Mouse (Mus musculus) kidney, adult 2 months (tissue): ENCODE measurements at regions not wholly inside any gene's neighbourhood (a gene's known extent, or its start where the extent isn't known, plus 50 kb on each side); places are given as distances from the start of the nearest gene placed in this dataset.

Experiments
- DNase-seq: peaks from one replicate; pipeline ENCODE4 v3.0.0; 2021
- H3K27ac ChIP-seq: fragments of 200-500 bp; 2 replicates; pipeline ENCODE4 v1.5.1; 2012; ENCODE audit warnings: low read depth, low read length, control low read depth, inconsistent platforms; ENCODE audit not compliant: insufficient read depth
- H3K27me3 ChIP-seq: fragments of 200-500 bp; replicated peaks from 2 replicates; pipeline ENCODE4 v1.6.1; 2012; ENCODE audit warnings: mild to moderate bottlenecking, moderate library complexity, low read length, inconsistent platforms; ENCODE audit not compliant: control insufficient read depth, insufficient read depth
- H3K36me3 ChIP-seq: fragments of 200-500 bp; 2 replicates; pipeline ENCODE4 v1.6.1; 2012; ENCODE audit warnings: mild to moderate bottlenecking, moderate library complexity, low read length, inconsistent platforms; ENCODE audit not compliant: control insufficient read depth, insufficient read depth
- H3K4me1 ChIP-seq: fragments of 200-500 bp; 2 replicates; pipeline ENCODE4 v1.6.1; 2011; ENCODE audit warnings: low read length; ENCODE audit not compliant: control insufficient read depth, insufficient read depth
- H3K4me3 ChIP-seq: fragments of 200-500 bp; 2 replicates; pipeline ENCODE4 v1.5.1; 2011; ENCODE audit warnings: mild to moderate bottlenecking, low read depth, low read length, control low read depth; ENCODE audit not compliant: insufficient read depth
- CTCF ChIP-seq: fragments of 200-500 bp; conservative IDR thresholded peaks from 2 replicates; pipeline ENCODE4 v1.5.1; 2011; ENCODE audit warnings: low read depth, mild to moderate bottlenecking, control low read depth, low read length, moderate library complexity, mixed read lengths; ENCODE audit not compliant: insufficient read depth, insufficient read length
- POLR2A ChIP-seq: fragments of 200-500 bp; IDR thresholded peaks from one replicate; pipeline ENCODE4 v1.6.1; 2011; ENCODE audit warnings: low read depth, low read length, control low read depth
- WGBS: fragments of 180-500 bp; shearing (Covaris S2); methylation state at CpG from one replicate; pipeline ENCODE4 v1.1.7; 2018; 5-methylcytosine and 5-hydroxymethylcytosine counted together

DNA sequence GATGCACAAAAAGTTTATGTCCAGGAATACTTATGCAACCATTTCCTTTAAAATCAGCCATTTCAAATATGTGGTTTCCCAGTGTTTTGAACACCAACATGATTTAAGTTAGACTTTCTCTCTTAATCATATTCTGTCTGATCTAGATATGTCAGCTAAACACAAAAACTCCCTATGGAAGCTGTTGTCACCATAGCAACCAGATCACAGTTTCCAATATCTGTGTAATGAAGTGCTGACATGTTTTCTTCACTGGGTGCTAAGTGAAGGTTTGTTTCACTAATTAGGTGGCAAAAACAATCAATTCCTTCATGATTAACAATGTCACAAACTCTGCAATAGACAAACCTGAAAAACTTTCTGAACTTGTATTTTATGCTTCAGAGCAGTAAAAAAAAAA lies 615.9 kb upstream of the Ccng1 start:
- DNase-seq = no peak
- no peak overlapping the region for H3K27ac ChIP-seq
- H3K4me1 ChIP-seq = no peaks in the 10 kb centered on the region
- TF ChIP-seq POLR2A = no peak
- no peak for TF ChIP-seq CTCF
- no peaks in the 10 kb centered on the region for H3K36me3 ChIP-seq
- no peaks in the 10 kb centered on the region for H3K27me3 ChIP-seq
- H3K4me3 ChIP-seq = no peak overlapping the region

DNA sequence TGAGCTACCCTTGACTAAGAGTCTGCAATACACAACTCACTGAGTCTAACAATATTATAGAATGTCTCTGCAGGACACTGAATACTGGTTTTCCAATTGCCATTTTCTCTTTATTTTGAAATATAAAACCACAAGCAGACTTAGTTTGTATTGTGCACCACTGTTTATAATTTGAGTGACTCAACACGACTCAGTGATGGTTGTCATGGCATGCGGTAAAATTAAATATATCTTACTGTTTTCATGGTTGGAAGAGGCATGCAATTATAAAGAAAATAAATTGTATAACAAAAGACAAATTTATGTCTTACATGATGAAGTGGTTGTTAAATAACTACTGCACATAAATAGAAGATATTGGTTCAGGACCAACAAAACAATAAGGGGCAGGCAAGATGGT lies 586.0 kb upstream of the Ccng1 start:
- H3K4me1 ChIP-seq = no peaks in the 10 kb centered on the region
- H3K4me3 ChIP-seq = no peak overlapping the region
- H3K27ac ChIP-seq = no peak overlapping the region
- H3K27me3 ChIP-seq = no peaks in the 10 kb centered on the region
- no peaks in the 10 kb centered on the region for H3K36me3 ChIP-seq
- TF ChIP-seq CTCF (no peak), POLR2A (no peak)
- WGBS = 57% methylated on average over 2 of the region's 2 CpGs
- DNase-seq = no peak

DNA sequence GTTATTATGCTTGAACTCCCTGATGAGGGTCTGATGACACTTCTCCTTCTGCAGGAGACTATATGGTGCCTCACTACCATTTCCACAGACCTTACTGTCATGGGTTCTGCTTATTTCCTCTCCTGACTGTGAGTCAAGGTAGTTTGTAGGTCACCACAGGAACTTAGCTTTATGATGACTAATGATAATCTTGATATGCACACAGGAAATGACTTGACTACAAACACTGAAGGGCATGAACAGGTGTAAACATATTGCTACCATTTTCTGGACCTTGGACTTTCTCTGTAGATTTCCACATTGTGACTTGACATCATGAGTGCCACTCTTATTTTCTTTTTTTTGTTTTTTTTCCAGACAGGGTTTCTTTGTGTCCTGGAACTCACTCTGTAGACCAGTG lies 585.3 kb upstream of the Ccng1 start:
- no peak for DNase-seq
- Histone ChIP-seq H3K27ac (no peak overlapping the region), H3K4me3 (no peak overlapping the region), H3K27me3 (no peaks in the 10 kb centered on the region), H3K36me3 (no peaks in the 10 kb centered on the region), H3K4me1 (no peaks in the 10 kb centered on the region)
- TF ChIP-seq POLR2A = no peak
- TF ChIP-seq CTCF = no peak

DNA sequence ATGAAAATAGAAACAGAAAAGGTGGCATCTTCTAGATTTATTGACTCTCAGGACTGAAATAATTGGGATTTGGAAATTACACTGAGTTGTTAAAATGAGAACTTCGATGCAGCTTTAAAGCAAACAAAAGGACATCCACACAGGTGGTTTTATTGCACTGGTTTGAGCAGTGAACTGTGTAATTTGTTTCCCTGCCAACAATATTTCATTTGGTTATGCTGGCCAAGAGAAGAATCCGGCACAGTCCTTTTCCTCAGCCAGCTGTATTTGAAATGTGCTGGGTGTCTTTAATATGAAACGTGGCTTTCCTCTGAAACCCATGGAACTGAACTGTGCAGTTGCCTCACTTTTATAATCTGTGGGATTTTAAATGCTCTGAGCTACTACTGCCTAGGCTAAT lies 582.0 kb upstream of the Ccng1 start:
- 11% methylated on average over 3 of the region's 3 CpGs for WGBS
- DNase-seq = peak; percentile 20

DNA sequence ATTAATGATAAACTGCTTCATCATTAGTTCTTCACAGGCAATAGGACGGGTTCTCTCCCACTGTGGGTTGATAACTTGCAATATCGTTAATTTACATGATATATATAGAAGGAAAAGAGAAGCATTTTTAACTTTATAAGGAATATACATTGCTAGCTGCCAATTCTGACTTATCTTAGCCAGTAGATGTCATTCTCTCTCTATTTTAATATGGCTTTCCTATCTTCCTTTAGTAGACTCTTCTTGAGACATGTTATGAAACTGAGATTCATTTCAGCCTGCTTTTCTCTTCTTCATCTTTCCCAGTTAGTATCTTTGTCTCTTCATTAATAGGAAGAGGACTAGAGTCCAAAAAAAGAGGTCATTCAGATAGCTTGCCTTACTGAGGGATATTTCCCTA lies 578.6 kb upstream of the Ccng1 start:
- WGBS = 72% methylated on average over 2 of the region's 2 CpGs
- H3K27ac ChIP-seq = no peak overlapping the region
- H3K27me3 ChIP-seq = no peaks in the 10 kb centered on the region
- no peak overlapping the region for H3K4me3 ChIP-seq
- no peaks in the 10 kb centered on the region for H3K4me1 ChIP-seq
- no peaks in the 10 kb centered on the region for H3K36me3 ChIP-seq
- no peak for TF ChIP-seq CTCF
- no peak for TF ChIP-seq POLR2A
- DNase-seq = no peak

More for the DNA sequence above, 582.0 kb upstream of the Ccng1 start:
- no peaks in the 10 kb centered on the region for H3K36me3 ChIP-seq
- H3K27me3 ChIP-seq = no peaks in the 10 kb centered on the region
- H3K4me1 ChIP-seq = no peaks in the 10 kb centered on the region
- no peak overlapping the region for H3K27ac ChIP-seq
- H3K4me3 ChIP-seq = no peak overlapping the region
- TF ChIP-seq POLR2A (no peak), CTCF (no peak)
